Mouse (Mus musculus): ENCODE measurements around the gene Macrod1. TPM values are rescaled to one million over a fixed set of nuclear protein-coding genes. Genes with fewer than 3 reads are reported as not detected.

Gene Macrod1
- total RNA-seq, 1 experiment from 2014 or later: 7.9 TPM

DNA sequence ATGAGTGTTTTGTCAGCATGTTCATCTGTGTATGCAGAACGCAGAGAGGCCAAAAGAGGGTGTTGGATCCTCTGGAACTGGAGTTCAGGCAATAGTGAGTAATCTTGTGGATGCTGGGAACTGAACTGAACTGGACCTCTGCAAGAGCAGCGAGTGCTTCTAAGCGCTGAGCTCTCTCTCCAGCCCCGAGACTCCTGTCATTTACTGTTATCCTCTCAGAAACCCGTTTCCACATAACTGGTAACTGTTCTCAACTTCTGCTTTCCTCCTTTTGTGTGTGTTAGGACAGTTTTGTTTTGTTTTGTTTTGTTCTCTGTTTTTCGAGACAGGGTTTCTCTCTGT lies 161.3 kb downstream of the Macrod1 start:
- ATAC-seq (replicated peaks; ENCODE audit: low read depth, poor library complexity, severe bottlenecking): peak; percentile 18

DNA sequence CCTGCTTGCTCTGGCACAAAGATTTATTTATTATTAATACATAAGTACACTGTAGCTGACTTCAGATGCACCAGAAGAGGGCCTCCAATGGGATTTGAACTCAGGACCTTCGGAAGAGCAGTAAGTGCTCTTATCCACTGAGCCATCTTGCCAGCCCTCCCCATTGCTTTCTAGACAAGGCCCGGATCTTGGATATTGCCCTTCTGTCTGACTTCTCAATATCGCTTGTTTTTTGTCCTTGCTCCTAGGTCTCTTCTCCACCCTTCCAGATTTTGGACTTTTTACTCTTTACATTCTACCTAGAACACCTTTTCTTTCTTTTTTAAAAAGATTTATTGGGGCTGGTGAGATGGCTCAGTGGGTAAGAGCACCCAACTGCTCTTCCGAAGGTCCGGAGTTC lies 162.1 kb downstream of the Macrod1 start:
- ATAC-seq (replicated peaks; ENCODE audit: low read depth, poor library complexity, severe bottlenecking): no peak

DNA sequence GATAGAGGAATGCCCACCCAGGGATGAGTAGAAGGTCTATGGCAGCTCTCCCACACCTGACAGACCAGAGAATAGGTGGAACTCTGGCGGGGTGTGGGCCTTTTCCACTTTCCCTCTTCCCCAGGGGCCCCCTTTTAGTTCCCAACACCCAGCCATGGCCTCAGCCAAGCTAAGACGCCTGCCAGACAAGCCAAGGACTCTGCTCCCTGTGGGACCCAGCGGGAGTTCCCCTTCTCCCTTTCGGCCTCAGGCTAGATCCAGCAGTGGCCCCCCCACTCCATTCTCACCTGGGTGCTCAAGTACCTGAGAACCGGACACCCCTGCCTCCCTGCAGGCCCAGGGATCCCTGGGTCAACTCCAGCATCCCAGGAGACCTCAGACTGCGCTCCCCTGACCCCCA lies 165.6 kb downstream of the Macrod1 start:
- no peak for ATAC-seq (replicated peaks; ENCODE audit: low read depth, poor library complexity, severe bottlenecking)

DNA sequence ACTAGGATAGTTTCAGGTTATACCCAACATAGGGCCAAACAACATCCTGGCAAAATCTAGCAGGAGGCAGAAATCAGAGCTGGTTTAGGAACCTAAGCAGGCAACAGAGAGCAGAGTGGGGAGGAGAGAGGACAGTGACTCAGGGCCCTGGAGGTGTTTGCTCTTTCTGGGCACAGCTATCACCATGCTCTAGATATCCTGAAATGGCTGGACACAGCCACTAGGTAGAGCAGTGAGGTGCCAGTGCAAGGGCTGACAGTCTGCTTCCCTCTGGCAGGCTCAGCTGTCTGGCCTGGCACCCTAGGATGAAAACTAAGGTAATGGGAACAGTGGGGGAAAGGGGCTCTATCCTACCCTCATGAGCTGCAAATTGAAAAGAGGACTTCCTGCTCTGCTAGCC lies 166.9 kb downstream of the Macrod1 start:
- peak; percentile 50 for ATAC-seq (replicated peaks; ENCODE audit: low read depth, poor library complexity, severe bottlenecking)

DNA sequence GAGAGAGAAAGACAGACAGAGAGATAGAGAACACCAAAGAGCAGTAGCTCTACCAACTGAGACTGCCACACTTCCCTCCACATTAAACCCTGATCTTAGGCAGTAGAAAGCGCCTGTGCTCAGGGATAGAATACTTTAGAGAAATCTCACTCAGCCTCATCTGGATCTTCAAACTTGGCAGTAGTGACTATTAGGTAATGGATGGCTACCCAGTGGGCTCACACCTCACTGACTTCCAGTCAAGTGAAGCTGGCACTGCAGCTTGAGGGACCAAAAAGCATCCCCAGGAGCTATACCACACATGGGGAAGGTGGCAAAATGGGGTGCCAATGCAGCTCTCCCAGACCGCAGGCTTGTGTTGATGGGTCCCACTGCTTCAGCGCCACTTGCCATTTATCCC lies 167.6 kb downstream of the Macrod1 start:
- no peak for ATAC-seq (replicated peaks; ENCODE audit: low read depth, poor library complexity, severe bottlenecking)

DNA sequence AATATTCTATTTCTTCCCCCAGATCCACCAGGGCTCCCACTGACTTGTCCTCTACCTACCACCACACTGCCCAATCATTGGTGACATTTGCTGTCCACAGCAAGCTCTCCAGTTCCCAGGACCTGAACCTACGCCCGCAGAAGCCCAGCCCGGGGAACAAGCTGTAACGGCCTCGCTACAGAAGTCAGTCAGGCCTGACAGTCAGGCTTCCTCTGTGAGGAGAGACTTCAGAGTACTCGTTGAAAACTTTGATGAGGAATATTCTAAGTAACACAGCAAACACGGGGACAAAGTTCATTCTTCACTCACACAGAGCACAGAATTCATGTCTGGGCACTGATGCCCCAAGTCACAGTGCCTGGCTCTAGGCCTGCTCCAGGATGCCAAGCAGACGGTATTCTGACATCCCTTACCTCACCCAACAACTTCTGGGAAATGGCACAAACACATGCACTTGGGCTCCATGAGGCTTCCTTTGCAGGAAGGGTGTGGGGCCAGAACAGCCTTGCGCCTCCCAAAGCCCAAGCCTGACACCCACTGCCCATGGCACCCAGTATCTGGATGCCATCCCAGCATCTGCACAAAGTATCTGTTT lies 168.6 kb downstream of the Macrod1 start:
- ATAC-seq (replicated peaks; ENCODE audit: low read depth, poor library complexity, severe bottlenecking): no peak

DNA sequence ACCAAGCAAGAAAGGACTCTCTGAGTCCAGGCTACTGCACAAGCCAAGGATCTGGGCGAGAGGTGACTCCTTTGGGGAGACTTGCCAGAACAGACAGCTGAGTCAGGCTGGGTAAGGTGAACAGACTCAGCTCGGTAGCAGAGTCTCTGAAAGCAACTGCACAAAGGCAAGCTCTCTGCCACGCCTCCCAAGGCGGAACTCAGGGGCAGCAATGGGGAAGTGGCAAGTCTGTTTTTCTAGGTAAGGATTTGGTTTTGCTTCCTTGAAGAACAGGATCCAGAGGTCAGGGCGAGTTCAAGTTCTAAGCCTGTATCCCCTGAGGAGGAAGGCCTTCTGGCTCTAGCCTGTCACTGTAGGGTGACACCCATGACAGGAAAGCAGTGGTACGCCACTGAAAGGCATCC lies 169.9 kb downstream of the Macrod1 start:
- ATAC-seq (replicated peaks; ENCODE audit: low read depth, poor library complexity, severe bottlenecking): peak; percentile 80

DNA sequence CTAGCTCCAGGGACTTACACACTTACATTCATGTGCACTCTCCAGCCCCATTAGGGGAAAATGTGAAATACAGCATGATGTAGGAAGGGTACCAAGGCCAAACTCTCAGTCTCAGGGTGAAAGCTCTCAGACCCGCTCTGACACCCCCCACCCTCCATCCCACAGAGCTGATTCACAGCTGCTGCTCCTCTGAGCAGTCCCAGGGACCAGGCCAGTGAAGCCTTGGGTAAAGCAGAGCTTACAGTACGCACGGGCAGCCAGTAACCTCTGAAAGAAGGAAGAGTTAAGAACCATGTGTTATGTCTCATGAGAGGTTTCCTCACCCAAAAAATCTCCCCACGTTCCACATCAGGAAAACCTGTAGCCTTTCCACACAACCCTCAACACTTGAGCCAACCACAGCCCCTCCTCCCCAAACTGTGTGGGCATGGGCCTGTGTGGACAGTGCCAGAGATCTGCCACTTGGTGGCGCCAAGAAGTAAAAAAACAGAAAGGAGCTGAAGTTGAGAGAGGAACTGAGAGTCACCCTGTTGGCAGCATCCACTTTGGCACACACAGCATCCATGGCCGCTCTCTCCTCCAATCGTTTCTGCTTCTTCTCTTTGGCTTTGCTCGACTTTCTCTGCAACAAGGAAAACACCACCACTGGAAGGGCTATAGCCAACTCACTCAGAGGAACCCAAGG lies 178.1 kb downstream of the Macrod1 start:
- ATAC-seq (replicated peaks; ENCODE audit: low read depth, poor library complexity, severe bottlenecking): peak; percentile 99

DNA sequence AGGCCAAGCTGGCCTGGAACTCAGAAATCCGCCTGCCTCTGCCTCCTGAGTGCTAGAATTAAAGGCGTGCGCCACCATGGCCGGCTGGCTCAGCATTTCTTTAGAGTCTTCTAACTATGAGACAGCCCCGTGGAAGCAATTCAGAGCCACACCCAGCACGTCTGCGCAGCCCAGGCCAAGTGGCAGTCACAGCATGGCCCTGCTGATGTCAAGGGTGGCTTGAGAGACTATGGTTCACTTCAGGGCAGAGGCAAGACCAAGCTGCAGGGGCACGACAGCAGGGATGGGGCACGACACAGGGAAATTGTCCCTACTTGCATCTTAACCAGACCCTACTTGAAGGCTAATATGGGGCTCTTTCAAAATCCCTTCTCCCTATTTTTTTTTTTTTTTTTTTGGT lies 178.9 kb downstream of the Macrod1 start:
- ATAC-seq (replicated peaks; ENCODE audit: low read depth, poor library complexity, severe bottlenecking): no peak

DNA sequence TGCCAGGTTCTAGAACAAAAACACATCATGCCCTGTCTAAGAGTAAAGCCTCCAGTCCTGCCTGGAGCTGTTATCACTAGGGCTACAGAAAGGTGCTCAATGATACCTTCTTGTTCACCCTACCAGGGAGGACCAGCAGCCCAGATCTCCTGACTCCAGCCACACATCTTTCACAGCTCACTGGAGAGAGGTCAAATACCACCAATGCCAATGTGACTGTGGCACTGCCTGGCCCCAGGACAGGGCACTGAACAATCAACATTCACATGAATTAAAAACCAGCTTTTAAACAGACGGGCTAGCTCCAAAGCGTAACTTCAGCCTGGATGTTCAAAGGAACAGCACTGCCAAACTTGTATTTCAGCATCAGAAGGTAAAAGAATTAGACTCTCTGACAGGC lies 179.4 kb downstream of the Macrod1 start:
- ATAC-seq (replicated peaks; ENCODE audit: low read depth, poor library complexity, severe bottlenecking): no peak

DNA sequence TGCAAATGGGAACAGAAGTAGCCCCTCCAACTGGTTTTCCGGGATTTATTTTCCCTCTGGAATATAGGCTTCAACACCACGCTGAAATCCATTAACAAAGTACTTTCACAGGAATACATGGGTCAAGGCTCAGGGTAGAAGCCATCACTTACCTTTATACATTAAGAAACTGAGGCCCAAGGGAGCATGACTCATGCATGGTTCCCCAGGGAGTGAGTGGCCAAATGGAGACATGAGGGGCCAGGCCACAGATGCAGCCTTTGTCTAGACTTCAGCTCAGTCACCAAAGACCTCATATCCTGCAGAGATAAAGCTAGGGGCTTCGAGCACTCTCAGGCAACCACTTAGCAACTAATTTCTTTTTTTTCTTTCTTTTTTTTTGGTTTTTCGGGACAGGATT lies 180.1 kb downstream of the Macrod1 start:
- no peak for ATAC-seq (replicated peaks; ENCODE audit: low read depth, poor library complexity, severe bottlenecking)

DNA sequence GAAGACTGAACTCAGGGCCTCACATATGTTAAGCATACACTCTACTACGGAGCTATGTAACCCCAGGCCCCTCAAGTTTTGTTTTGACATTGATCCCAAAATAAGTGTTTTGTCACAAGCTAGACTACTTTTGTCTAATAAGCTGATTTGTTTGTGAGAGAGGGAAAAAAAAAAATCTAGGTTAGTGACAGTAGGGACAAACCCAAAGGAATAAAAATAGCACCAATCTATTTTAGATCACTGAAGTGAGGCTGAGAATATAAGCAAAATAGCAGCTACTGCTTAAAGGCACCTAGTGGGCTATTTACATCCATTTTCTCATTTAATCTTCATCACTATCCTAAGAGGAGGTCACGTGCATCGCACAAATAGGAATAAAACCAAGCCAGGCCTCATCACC lies 183.0 kb downstream of the Macrod1 start:
- no peak for ATAC-seq (replicated peaks; ENCODE audit: low read depth, poor library complexity, severe bottlenecking)

DNA sequence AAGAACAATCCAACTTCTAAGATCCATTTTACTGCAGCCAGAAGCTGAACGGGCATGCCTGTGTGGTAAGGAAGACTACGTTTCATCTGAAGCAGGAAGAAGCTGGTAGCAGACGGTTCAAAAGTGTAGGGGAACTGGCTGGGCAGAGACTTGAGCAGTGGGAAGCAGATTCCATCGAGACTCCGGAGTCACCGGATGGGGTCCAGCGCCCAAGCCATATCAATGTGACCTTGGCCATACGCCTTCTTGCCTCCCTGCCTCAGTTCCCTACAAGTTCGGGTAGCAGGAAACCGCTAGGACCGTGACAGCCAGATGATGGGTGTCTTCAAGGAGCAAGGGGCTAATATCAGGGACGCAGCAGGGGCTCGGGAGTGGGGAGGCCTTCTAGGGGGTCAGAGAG lies 183.7 kb downstream of the Macrod1 start:
- ATAC-seq (replicated peaks; ENCODE audit: low read depth, poor library complexity, severe bottlenecking): 0 out of 2 replicates have a peak, but pooled peaks have one; percentile 11

DNA sequence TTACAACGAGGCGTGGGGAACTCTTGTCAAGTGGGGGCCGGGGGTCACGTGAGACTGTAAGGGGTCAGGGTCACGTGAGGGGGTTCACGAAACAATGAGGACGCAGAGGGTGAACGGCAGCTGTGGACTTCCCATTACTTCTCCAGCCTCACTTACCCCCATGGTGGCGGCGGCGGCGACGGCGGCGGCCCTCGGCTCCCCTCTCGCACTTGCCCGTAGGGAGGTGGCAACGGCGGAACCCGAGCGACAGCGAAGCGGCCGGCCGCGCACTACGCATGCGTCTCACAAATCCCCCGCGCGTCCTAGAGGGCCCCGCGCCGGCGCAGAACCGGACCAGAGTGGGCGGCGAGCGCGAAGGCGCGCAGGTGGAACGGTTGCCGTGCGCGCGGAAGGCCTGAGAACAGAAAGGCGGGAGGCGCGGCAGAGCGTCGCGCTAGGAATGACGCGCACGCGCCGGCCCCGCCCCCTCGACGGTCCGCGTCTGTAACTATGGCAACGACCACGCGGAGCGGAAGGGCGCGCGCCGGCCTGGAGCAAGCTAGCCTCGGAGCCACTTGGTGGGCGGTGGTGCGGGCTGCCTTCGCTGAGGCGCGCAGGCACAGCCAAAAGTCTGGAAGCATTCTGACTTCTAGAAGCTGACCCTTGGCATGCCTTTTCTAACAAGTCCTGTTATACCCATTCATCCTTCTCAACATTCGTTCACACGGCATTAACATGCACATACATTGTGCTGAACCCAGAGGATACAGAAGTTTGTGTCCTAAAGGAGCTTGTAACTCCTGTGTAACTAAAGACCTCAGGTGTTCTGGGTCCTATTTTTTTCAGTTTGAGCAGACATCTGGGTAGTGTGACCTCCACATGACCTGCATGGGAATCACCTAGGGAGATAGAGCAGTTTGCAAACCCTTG lies 184.4 kb downstream of the Macrod1 start, which contains the start of gene Naa40:
Naa40 (minus strand) TSS at position 402 of the 909 bp plus-strand sequence.
- ATAC-seq (replicated peaks; ENCODE audit: low read depth, poor library complexity, severe bottlenecking): peak; percentile 91

DNA sequence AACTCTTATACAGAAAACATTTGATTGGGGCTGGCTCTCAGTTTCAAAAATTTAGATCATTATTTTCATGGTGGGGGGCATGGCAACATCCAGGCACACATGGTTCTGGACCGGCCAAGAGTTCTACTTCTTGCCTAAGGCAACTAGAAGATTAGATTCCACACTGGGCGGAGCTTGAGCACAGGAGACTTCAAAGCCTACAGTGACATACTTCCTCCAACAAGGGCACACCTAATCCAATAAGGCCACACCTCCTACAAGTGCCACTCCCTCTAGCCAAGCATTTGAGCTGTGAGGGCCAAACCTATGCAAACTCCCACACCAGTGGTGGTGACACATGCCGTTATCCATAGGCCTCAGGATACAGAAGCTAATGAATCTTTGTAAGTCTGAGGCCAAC lies 189.4 kb downstream of the Macrod1 start:
- peak; percentile 42; the same call in 1 of the 2 replicates for ATAC-seq (replicated peaks; ENCODE audit: low read depth, poor library complexity, severe bottlenecking)

Other genes starting within 250 kb of the Macrod1 start
- 5.8 and 6.8 TPM in 2 replicates for gene Rps6ka4, start 216.2 kb upstream of the Macrod1 start, total RNA-seq (2017)
- 29.1 and 65.5 TPM in 2 replicates for gene Ccdc88b, start 198.6 kb upstream of the Macrod1 start, total RNA-seq (2017)
- gene Trmt112, start 147.1 kb upstream of the Macrod1 start, total RNA-seq (2017): 251 and 275 TPM in 2 replicates
- gene Prdx5, start 146.7 kb upstream of the Macrod1 start, total RNA-seq (2017): 131 and 139 TPM in 2 replicates
- 17.9 and 18.2 TPM in 2 replicates for gene Esrra, start 135.0 kb upstream of the Macrod1 start, total RNA-seq (2017)
- not detected in 2 replicates for gene Catsperz, start 131.4 kb upstream of the Macrod1 start, total RNA-seq (2017)
- gene Kcnk4, start 122.3 kb upstream of the Macrod1 start, total RNA-seq (2017): not detected in 2 replicates
- 36.4 and 72.3 TPM in 2 replicates for gene Bad, start 114.9 kb upstream of the Macrod1 start, total RNA-seq (2017)
- 13.0 and 13.1 TPM in 2 replicates for gene Gpr137, start 114.3 kb upstream of the Macrod1 start, total RNA-seq (2017)
- gene Ppp1r14b, start 81.8 kb upstream of the Macrod1 start, total RNA-seq (2017): 119 and 184 TPM in 2 replicates
- gene Plcb3, start 80.3 kb upstream of the Macrod1 start, total RNA-seq (2017): 7.5 and 10.6 TPM in 2 replicates
- 136 and 154 TPM in 2 replicates for gene Fkbp2, start 76.3 kb upstream of the Macrod1 start, total RNA-seq (2017)
- 6.0 and 16.6 TPM in 2 replicates for gene Vegfb, start 69.2 kb upstream of the Macrod1 start, total RNA-seq (2017)
- 5.4 and 7.9 TPM in 2 replicates for gene Dnajc4, start 64.2 kb upstream of the Macrod1 start, total RNA-seq (2017)
- 3.3 and 6.1 TPM in 2 replicates for gene Nudt22, start 60.7 kb upstream of the Macrod1 start, total RNA-seq (2017)
- 3.2 TPM in 1 of 2 replicates, not detected in the other for gene Trpt1, start 60.7 kb upstream of the Macrod1 start, total RNA-seq (2017)
- gene Fermt3, start 37.3 kb upstream of the Macrod1 start, total RNA-seq (2017): 221 and 234 TPM in 2 replicates
- gene Stip1, start 16.8 kb upstream of the Macrod1 start, total RNA-seq (2017): 244 and 257 TPM in 2 replicates
- not detected in 2 replicates for gene Flrt1, start 48.9 kb downstream of the Macrod1 start, total RNA-seq (2017)
- 68.3 and 73.2 TPM in 2 replicates for gene Otub1, start 149.5 kb downstream of the Macrod1 start, total RNA-seq (2017)
- 385 and 388 TPM in 2 replicates for gene Cox8a, start 160.8 kb downstream of the Macrod1 start, total RNA-seq (2017)
- 31.5 and 39.4 TPM in 2 replicates for gene Naa40, start 184.4 kb downstream of the Macrod1 start, total RNA-seq (2017)
- 5.9 and 9.0 TPM in 2 replicates for gene Rcor2, start 210.5 kb downstream of the Macrod1 start, total RNA-seq (2017)